Mouse (Mus musculus) ovary, postnatal 14 days (tissue): ENCODE results near the gene Wdtc1.
A peak's percentile ranks its signal among the peaks of the same experiment; 100 is the strongest.

ENCODE experiments used
- DNase-seq: peaks from one replicate; pipeline ENCODE4 v3.0.0; 2022; ENCODE audit warnings: low spot score

The Wdtc1 gene

GRCm38 (mm10) chr4:133375812-133376577 is 22.7 kb upstream of the Wdtc1 start:
- no peak for DNase-seq

GRCm38 (mm10) chr4:133374011-133374410 is 20.7 kb upstream of the Wdtc1 start:
- no peak for DNase-seq

- no peak for DNase-seq
Observed at GRCm38 (mm10) chr4:133372278-133372665, 19.0 kb upstream of the Wdtc1 start.

- DNase-seq = no peak
Observed at GRCm38 (mm10) chr4:133371621-133372277, 18.5 kb upstream of the Wdtc1 start.

- DNase-seq = no peak
Observed at GRCm38 (mm10) chr4:133370298-133371274, 17.3 kb upstream of the Wdtc1 start.

GRCm38 (mm10) chr4:133369553-133370297 is 16.4 kb upstream of the Wdtc1 start, which contains the start of gene Slc9a1:
TSS of gene Slc9a1 (plus strand) at chr4:133369706.
- peak; percentile 89 for DNase-seq

GRCm38 (mm10) chr4:133354641-133355040 is 1.4 kb upstream of the Wdtc1 start:
- no peak for DNase-seq

- no peak for DNase-seq
Observed at GRCm38 (mm10) chr4:133352797-133353196, 484 bp downstream of the Wdtc1 start.

- DNase-seq = no peak
Observed at GRCm38 (mm10) chr4:133348051-133348775, 5.1 kb downstream of the Wdtc1 start.

GRCm38 (mm10) chr4:133347624-133348023 is 5.7 kb downstream of the Wdtc1 start:
- DNase-seq = no peak

- no peak for DNase-seq
Observed at GRCm38 (mm10) chr4:133346577-133346976, 6.7 kb downstream of the Wdtc1 start.

GRCm38 (mm10) chr4:133345702-133346101 is 7.6 kb downstream of the Wdtc1 start:
- DNase-seq = no peak

GRCm38 (mm10) chr4:133344112-133344511 is 9.2 kb downstream of the Wdtc1 start:
- no peak for DNase-seq

GRCm38 (mm10) chr4:133340217-133340616 is 13.1 kb downstream of the Wdtc1 start:
- no peak for DNase-seq

- peak; percentile 97 for DNase-seq
Observed at GRCm38 (mm10) chr4:133339148-133339749, 14.0 kb downstream of the Wdtc1 start.

- DNase-seq = no peak
Observed at GRCm38 (mm10) chr4:133338521-133339095, 14.7 kb downstream of the Wdtc1 start.

GRCm38 (mm10) chr4:133337833-133338520 is 15.3 kb downstream of the Wdtc1 start:
- no peak for DNase-seq

GRCm38 (mm10) chr4:133333306-133333705 is 20.0 kb downstream of the Wdtc1 start:
- DNase-seq = no peak

GRCm38 (mm10) chr4:133330296-133330695 is 23.0 kb downstream of the Wdtc1 start:
- no peak for DNase-seq
